Mouse (Mus musculus) cerebellum, adult 2 months (tissue): Measurements from ENCODE around the gene Bcl2l10. TPM values are rescaled to one million over a fixed set of nuclear protein-coding genes. Genes with fewer than 3 reads are reported as not detected.

Experiments
- DNase-seq, 2 experiments: peaks; one replicate each; pipeline ENCODE4 v3.0.0; 2021
- H3K27ac ChIP-seq: fragments of 200-500 bp; 2 replicates; pipeline ENCODE4 v1.5.1; 2012; ENCODE audit warnings: low read length, control low read depth, inconsistent platforms; ENCODE audit not compliant: insufficient read depth
- H3K27me3 ChIP-seq: fragments of 200-500 bp; 2 replicates; pipeline ENCODE4 v1.6.1; 2012; ENCODE audit warnings: inconsistent platforms, mild to moderate bottlenecking, low read length, moderate library complexity; ENCODE audit not compliant: control insufficient read depth, insufficient read depth
- H3K4me1 ChIP-seq: fragments of 200-500 bp; 2 replicates; pipeline ENCODE4 v1.6.1; 2011; ENCODE audit warnings: low read length; ENCODE audit not compliant: control insufficient read depth, insufficient read depth
- H3K4me3 ChIP-seq: fragments of 200-500 bp; replicated peaks from 2 replicates; pipeline ENCODE3; 2011; ENCODE audit warnings: mild to moderate bottlenecking, low read depth, low read length, control low read depth; ENCODE audit not compliant: insufficient read depth
- CTCF ChIP-seq: fragments of 200-500 bp; IDR thresholded peaks from 2 replicates; pipeline ENCODE4 v1.5.1; 2011; ENCODE audit warnings: low read depth, mild to moderate bottlenecking, control low read depth, low read length, moderate library complexity, borderline replicate concordance; ENCODE audit not compliant: insufficient read depth
- POLR2A ChIP-seq: fragments of 200-500 bp; IDR thresholded peaks from 2 replicates; pipeline ENCODE4 v1.6.1; 2011; ENCODE audit warnings: low read length, control low read depth, borderline replicate concordance; ENCODE audit not compliant: insufficient read depth
- WGBS: fragments of 180-500 bp; shearing (Covaris S2); methylation state at CpG from one replicate; pipeline ENCODE4 v1.1.7; 2018; 5-methylcytosine and 5-hydroxymethylcytosine counted together
- polyA plus RNA-seq: library from polyadenylated mRNA; depleted of rRNA; stranded (reverse); fragments of >200 nt; gene quantifications from 2 replicates; pipeline ENCODE4 v1.2.3, GENCODE M21; 2012

Gene Bcl2l10
- polyA plus RNA-seq, 1 experiment, result 0.25 TPM

GRCm38 (mm10) chr9:75318196-75318595, 29.4 kb upstream of the Bcl2l10 start:
- Histone ChIP-seq H3K4me3 (no peak overlapping the region), H3K27ac (peak overlapping the region; percentile 50; the same call in 1 of the 2 replicates), H3K4me1 (peaks cover 45% of the 10 kb centered on the region), H3K27me3 (no peaks in the 10 kb centered on the region)
- no peak for DNase-seq
- TF ChIP-seq CTCF (no peak), POLR2A (no peak)
- 98% methylated on average over 2 of the region's 2 CpGs for WGBS

- DNase-seq, result peak; percentile 52 to 69
- Histone ChIP-seq H3K4me1 (peaks cover 46% of the 10 kb centered on the region), H3K27ac (peak overlapping the region; percentile 63; the same call in 1 of the 2 replicates), H3K27me3 (no peaks in the 10 kb centered on the region), H3K4me3 (no peak overlapping the region)
- WGBS, result 49% methylated on average over 3 of the region's 3 CpGs
- TF ChIP-seq POLR2A (0 out of 2 replicates have a peak, but pooled peaks have one; percentile 17), CTCF (peak; percentile 8; the same call in 1 of the 2 replicates)
Measured at GRCm38 (mm10) chr9:75319365-75319764, 28.2 kb upstream of the Bcl2l10 start.

GRCm38 (mm10) chr9:75322099-75322885, 25.3 kb upstream of the Bcl2l10 start:
- Histone ChIP-seq H3K27ac (peak overlapping the region; percentile 22; the same call in 1 of the 2 replicates), H3K27me3 (no peaks in the 10 kb centered on the region), H3K4me3 (no peak overlapping the region), H3K4me1 (peaks cover 50% of the 10 kb centered on the region)
- DNase-seq, result peak; percentile 63 to 79
- TF ChIP-seq POLR2A (no peak), CTCF (peak; percentile 52)
- WGBS, result 17% methylated on average over 13 of the region's 13 CpGs

GRCm38 (mm10) chr9:75328047-75328446, 19.5 kb upstream of the Bcl2l10 start:
- TF ChIP-seq CTCF, result no peak
- no peak for TF ChIP-seq POLR2A
- 90% methylated on average over 3 of the region's 3 CpGs for WGBS
- Histone ChIP-seq H3K4me3 (no peak overlapping the region), H3K27ac (no peak overlapping the region), H3K27me3 (no peaks in the 10 kb centered on the region), H3K4me1 (peaks cover 17% of the 10 kb centered on the region)
- no peak for DNase-seq

- WGBS, result 79% methylated on average over 8 of the region's 8 CpGs
- TF ChIP-seq CTCF (no peak), POLR2A (no peak)
- no peaks in the 10 kb centered on the region for H3K27me3 ChIP-seq
Measured at GRCm38 (mm10) chr9:75330821-75331220, 16.7 kb upstream of the Bcl2l10 start.

GRCm38 (mm10) chr9:75334440-75334839, 13.1 kb upstream of the Bcl2l10 start:
- no peaks in the 10 kb centered on the region for H3K4me1 ChIP-seq
- WGBS, result 76% methylated on average over 4 of the region's 4 CpGs
- no peaks in the 10 kb centered on the region for H3K27me3 ChIP-seq
- H3K4me3 ChIP-seq, result no peak overlapping the region
- H3K27ac ChIP-seq, result no peak overlapping the region
- TF ChIP-seq POLR2A (no peak), CTCF (peak; percentile 25; the same call in 1 of the 2 replicates)
- DNase-seq, result no peak

More at GRCm38 (mm10) chr9:75330821-75331220, 16.7 kb upstream of the Bcl2l10 start:
- H3K27ac ChIP-seq, result no peak overlapping the region
- H3K4me1 ChIP-seq, result peaks cover 8% of the 10 kb centered on the region
- no peak for DNase-seq
- no peak overlapping the region for H3K4me3 ChIP-seq

GRCm38 (mm10) chr9:75338016-75338415, 9.5 kb upstream of the Bcl2l10 start:
- H3K27me3 ChIP-seq, result no peaks in the 10 kb centered on the region
- H3K4me1 ChIP-seq, result no peaks in the 10 kb centered on the region; the same call in 1 of the 2 replicates
- no peak for TF ChIP-seq CTCF
- no peak for TF ChIP-seq POLR2A
- DNase-seq, result no peak
- WGBS, result 91% methylated on average over 6 of the region's 6 CpGs
- no peak overlapping the region for H3K27ac ChIP-seq
- H3K4me3 ChIP-seq, result no peak overlapping the region

- 69% methylated on average over 4 of the region's 4 CpGs for whole genome bisulfite sequencing
- no peak for DNase-seq
Measured at GRCm38 (mm10) chr9:75342433-75342832, 5.1 kb upstream of the Bcl2l10 start.

More at GRCm38 (mm10) chr9:75342433-75342832, 5.1 kb upstream of the Bcl2l10 start:
- no peak overlapping the region for H3K4me3 ChIP-seq
- H3K27me3 ChIP-seq, result no peaks in the 10 kb centered on the region
- no peak overlapping the region for H3K27ac ChIP-seq
- TF ChIP-seq POLR2A, result no peak
- H3K4me1 ChIP-seq, result no peaks in the 10 kb centered on the region; the same call in 1 of the 2 replicates
